Mouse (Mus musculus): Measurements from ENCODE around the gene Zfp74. TPM values are rescaled to one million over a fixed set of nuclear protein-coding genes. Genes with fewer than 3 reads are reported as not detected.

Zfp74 gene
- polyA plus RNA-seq (2016; fragmentation: Nextera tagmentation; extraction: Ambion mirVana), result 8.4 and 9.9 TPM in 2 replicates

GRCm38 (mm10) chr7:29953513-29954401 lies at the start of gene Zfp74:
TSS of gene Zfp74 (minus strand) at chr7:29954089.
- Histone ChIP-seq H3K9ac (peak within 1 kb of the TSS; percentile 88), H3K4me3 (peak within 1 kb of the TSS; percentile 76), H3K4me1 (replicated peaks) (0 out of 2 replicates have a peak, but pooled peaks cover 3% of the 10 kb centered on the region), H3K4me2 (peak within 1 kb of the TSS; percentile 65), H3K9me3 (replicated peaks) (no peaks in the 10 kb centered on the region), H3K36me3 (peaks cover 24% of the 10 kb centered on the region), H3K27me3 (replicated peaks) (no peaks in the 10 kb centered on the region), H3K27ac (ENCODE audit: poor library complexity, severe bottlenecking) (peak within 1 kb of the TSS; percentile 94)
- WGBS, result 1% methylated on average over 52 of the region's 52 CpGs
- peak; percentile 87 for ATAC-seq (ENCODE audit: insufficient number of reproducible peaks, low FRiP score)

DNA sequence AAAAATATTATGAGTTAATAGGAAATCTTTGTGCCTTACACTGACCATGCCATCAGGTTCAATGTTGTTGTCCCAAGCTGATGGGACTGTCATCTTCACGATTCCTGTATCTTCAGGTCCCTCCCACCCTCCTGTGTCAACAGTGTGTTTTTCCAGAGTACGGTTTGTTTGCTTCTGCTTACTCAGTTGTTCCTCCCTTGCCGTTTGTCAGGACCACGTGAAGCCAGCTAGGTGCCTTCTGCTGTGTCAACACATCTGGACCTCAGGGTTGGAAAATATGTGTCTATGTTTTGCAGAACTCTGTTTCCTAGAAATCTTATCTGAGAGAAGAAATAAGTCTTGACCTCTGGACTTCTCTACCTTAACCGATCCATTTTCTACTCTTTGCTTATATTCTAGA lies 46.7 kb upstream of the Zfp74 start:
- ATAC-seq (ENCODE audit: insufficient number of reproducible peaks, low FRiP score), result no peak
- Histone ChIP-seq H3K27me3 (replicated peaks) (no peaks in the 10 kb centered on the region), H3K4me1 (replicated peaks) (peaks cover 14% of the 10 kb centered on the region; the same call in 1 of the 2 replicates)

DNA sequence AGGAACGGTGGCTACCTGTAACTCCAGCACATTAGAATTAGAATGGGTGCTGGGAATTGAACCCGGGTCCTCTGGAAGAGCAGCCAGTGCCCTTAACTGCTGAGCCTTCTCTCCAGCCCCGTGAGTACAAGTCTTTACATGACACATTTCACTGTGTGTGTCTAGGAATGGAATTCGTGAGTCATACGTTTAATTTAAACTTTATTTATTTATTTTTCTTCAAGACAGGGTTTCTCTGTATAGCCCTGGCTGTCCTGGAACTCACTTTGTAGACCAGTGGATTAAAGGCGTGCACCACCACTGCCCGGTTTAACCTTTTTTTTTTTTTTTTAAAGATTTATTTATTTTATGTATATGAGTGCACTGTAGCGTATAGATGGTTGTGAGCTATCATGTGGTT lies 41.2 kb upstream of the Zfp74 start:
- H3K4me1 ChIP-seq (replicated peaks), result peaks cover 14% of the 10 kb centered on the region; the same call in 1 of the 2 replicates

More for the DNA sequence above, 46.7 kb upstream of the Zfp74 start:
- Histone ChIP-seq H3K27ac (ENCODE audit: poor library complexity, severe bottlenecking) (no peak overlapping the region), H3K9me3 (replicated peaks) (no peaks in the 10 kb centered on the region), H3K4me3 (no peak overlapping the region), H3K36me3 (peaks cover 72% of the 10 kb centered on the region), H3K9ac (no peak overlapping the region), H3K4me2 (no peak overlapping the region)
- 65% methylated on average over 5 of the region's 5 CpGs for WGBS

GRCm38 (mm10) chr7:29993340-29993739 lies 39.5 kb upstream of the Zfp74 start:
- peaks cover 10% of the 10 kb centered on the region; the same call in 1 of the 2 replicates for H3K4me1 ChIP-seq (replicated peaks)
- H3K4me3 ChIP-seq, result no peak overlapping the region
- H3K36me3 ChIP-seq, result peaks cover 81% of the 10 kb centered on the region
- ATAC-seq (ENCODE audit: insufficient number of reproducible peaks, low FRiP score), result no peak
- no peak overlapping the region for H3K9ac ChIP-seq
- WGBS, result 94% methylated on average over 9 of the region's 9 CpGs
- no peak overlapping the region for H3K4me2 ChIP-seq
- H3K27ac ChIP-seq (ENCODE audit: poor library complexity, severe bottlenecking), result no peak overlapping the region
- H3K27me3 ChIP-seq (replicated peaks), result no peaks in the 10 kb centered on the region
- no peaks in the 10 kb centered on the region for H3K9me3 ChIP-seq (replicated peaks)

More for the DNA sequence above, 41.2 kb upstream of the Zfp74 start:
- no peak overlapping the region for H3K9ac ChIP-seq
- no peaks in the 10 kb centered on the region for H3K9me3 ChIP-seq (replicated peaks)
- H3K27ac ChIP-seq (ENCODE audit: poor library complexity, severe bottlenecking), result no peak overlapping the region
- WGBS, result 88% methylated on average over 8 of the region's 8 CpGs
- H3K36me3 ChIP-seq, result peaks cover 87% of the 10 kb centered on the region
- no peaks in the 10 kb centered on the region for H3K27me3 ChIP-seq (replicated peaks)
- ATAC-seq (ENCODE audit: insufficient number of reproducible peaks, low FRiP score), result no peak
- no peak overlapping the region for H3K4me2 ChIP-seq
- no peak overlapping the region for H3K4me3 ChIP-seq

GRCm38 (mm10) chr7:29992698-29993097 lies 38.8 kb upstream of the Zfp74 start:
- WGBS, result 95% methylated on average over 8 of the region's 8 CpGs
- Histone ChIP-seq H3K4me1 (replicated peaks) (peaks cover 4% of the 10 kb centered on the region; the same call in 1 of the 2 replicates), H3K27ac (ENCODE audit: poor library complexity, severe bottlenecking) (no peak overlapping the region), H3K9me3 (replicated peaks) (no peaks in the 10 kb centered on the region), H3K4me3 (no peak overlapping the region), H3K27me3 (replicated peaks) (no peaks in the 10 kb centered on the region), H3K4me2 (no peak overlapping the region), H3K36me3 (peaks cover 81% of the 10 kb centered on the region), H3K9ac (no peak overlapping the region)
- ATAC-seq (ENCODE audit: insufficient number of reproducible peaks, low FRiP score), result no peak

DNA sequence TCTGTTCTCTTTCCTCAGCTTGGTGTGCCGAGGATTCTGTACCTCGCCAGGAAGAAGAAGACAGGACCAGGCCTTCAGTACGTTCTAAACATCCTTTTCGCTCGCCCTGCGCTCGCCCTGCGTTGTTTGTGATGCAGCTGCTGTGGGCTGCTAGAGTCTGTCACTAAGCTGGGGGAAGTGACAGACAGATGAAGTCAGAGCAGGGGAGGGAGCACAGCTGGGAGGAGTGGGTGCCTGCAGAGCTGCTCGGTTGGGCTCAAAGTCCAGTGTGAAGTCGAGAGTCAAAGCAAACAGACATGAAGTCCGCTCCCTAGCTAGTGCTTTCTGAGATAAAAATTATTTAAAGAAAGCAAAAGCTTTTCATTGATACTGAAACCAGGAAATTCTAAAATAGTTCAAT lies 35.1 kb upstream of the Zfp74 start:
- H3K4me2 ChIP-seq, result no peak overlapping the region
- no peak overlapping the region for H3K9ac ChIP-seq
- H3K27me3 ChIP-seq (replicated peaks), result no peaks in the 10 kb centered on the region
- 80% methylated on average over 11 of the region's 11 CpGs for WGBS
- no peaks in the 10 kb centered on the region for H3K9me3 ChIP-seq (replicated peaks)
- peaks cover 70% of the 10 kb centered on the region for H3K36me3 ChIP-seq
- H3K4me3 ChIP-seq, result no peak overlapping the region
- H3K4me1 ChIP-seq (replicated peaks), result peaks cover 12% of the 10 kb centered on the region
- no peak overlapping the region for H3K27ac ChIP-seq (ENCODE audit: poor library complexity, severe bottlenecking)
- ATAC-seq (ENCODE audit: insufficient number of reproducible peaks, low FRiP score), result no peak

GRCm38 (mm10) chr7:29987551-29987950 lies 33.7 kb upstream of the Zfp74 start:
- Histone ChIP-seq H3K27me3 (replicated peaks) (no peaks in the 10 kb centered on the region), H3K36me3 (peaks cover 58% of the 10 kb centered on the region), H3K4me2 (no peak overlapping the region), H3K27ac (ENCODE audit: poor library complexity, severe bottlenecking) (no peak overlapping the region), H3K9me3 (replicated peaks) (no peaks in the 10 kb centered on the region), H3K4me3 (no peak overlapping the region), H3K9ac (no peak overlapping the region), H3K4me1 (replicated peaks) (peaks cover 18% of the 10 kb centered on the region)
- no peak for ATAC-seq (ENCODE audit: insufficient number of reproducible peaks, low FRiP score)
- 88% methylated on average over 5 of the region's 5 CpGs for WGBS

- Histone ChIP-seq H3K27me3 (replicated peaks) (no peaks in the 10 kb centered on the region), H3K9ac (no peak overlapping the region), H3K4me2 (peak overlapping the region; percentile 36), H3K27ac (ENCODE audit: poor library complexity, severe bottlenecking) (no peak overlapping the region; the same call in 1 of the 2 replicates), H3K4me3 (no peak overlapping the region), H3K9me3 (replicated peaks) (no peaks in the 10 kb centered on the region), H3K36me3 (peaks cover 46% of the 10 kb centered on the region), H3K4me1 (replicated peaks) (peaks cover 31% of the 10 kb centered on the region)
- ATAC-seq (ENCODE audit: insufficient number of reproducible peaks, low FRiP score), result no peak
- 75% methylated on average over 8 of the region's 8 CpGs for WGBS
These were observed 32.2 kb upstream of the Zfp74 start for GRCm38 (mm10) chr7:29986101-29986500.

DNA sequence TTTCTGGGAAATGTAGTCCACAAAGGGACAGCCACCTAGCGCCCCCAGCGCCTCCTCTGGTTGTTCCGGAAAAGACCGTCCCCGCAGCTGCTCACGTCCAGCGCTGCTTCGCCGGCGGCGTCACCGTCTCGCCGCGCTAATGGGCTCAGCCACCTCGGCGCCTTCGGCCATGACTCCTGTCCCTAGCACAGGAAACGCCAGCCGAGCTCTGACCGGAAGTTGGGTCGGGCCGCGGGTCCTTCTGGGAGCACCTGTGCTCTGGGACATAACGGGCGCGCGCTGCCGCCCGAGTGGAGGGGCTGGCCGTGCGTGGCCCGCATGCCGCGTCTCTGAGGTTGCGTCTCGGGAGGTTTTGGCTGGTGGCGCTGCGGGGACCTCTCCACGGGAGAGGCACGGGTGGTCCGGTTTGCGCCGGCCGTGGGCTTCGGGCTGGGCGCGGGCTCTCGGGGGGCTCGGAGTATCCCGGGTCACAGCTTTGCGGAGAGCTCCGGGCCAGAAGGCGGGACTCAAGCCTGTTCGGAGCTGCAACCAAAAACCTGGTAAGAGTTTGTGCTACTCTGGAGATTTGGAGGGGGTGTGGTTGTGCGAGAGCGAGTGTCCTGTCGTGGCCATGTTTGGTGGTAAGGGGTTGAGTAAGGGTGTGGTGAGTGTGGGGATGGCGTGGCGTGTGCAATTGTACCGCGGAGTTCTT lies 29.9 kb upstream of the Zfp74 start, which contains the start of gene Zfp568:
Zfp568 (plus strand) TSS at position 266 of the 691 bp plus-strand sequence.
- Histone ChIP-seq H3K4me1 (replicated peaks) (peaks cover 39% of the 10 kb centered on the region), H3K9ac (peak within 1 kb of the TSS; percentile 96), H3K27ac (ENCODE audit: poor library complexity, severe bottlenecking) (peak within 1 kb of the TSS; percentile 99), H3K27me3 (replicated peaks) (no peaks in the 10 kb centered on the region), H3K9me3 (replicated peaks) (peaks cover 7% of the 10 kb centered on the region; the same call in 1 of the 2 replicates), H3K4me3 (peak within 1 kb of the TSS; percentile 91), H3K36me3 (peaks cover 29% of the 10 kb centered on the region), H3K4me2 (peak within 1 kb of the TSS; percentile 71)
- WGBS, result under 1% methylated on average over 62 of the region's 62 CpGs
- ATAC-seq (ENCODE audit: insufficient number of reproducible peaks, low FRiP score), result peak; percentile 95

DNA sequence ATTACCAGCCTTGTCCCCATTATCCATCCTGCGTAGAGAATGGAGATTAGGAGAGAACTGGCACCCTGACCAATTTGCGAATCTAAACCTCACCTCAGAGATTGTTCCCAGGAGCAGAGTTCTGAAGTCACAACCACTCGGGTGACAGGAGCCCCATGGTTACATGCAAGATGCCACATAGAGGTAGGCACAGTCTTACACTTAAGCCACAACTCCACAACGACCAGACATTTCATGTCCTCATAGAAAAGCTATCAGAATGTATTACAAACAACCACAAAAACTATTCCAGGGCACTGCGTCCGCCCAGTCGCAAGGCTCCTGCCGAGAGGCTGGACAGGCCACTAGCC lies 29.4 kb upstream of the Zfp74 start:
- Histone ChIP-seq H3K4me3 (peak overlapping the region; percentile 91), H3K27me3 (replicated peaks) (no peaks in the 10 kb centered on the region), H3K36me3 (peaks cover 26% of the 10 kb centered on the region), H3K4me1 (replicated peaks) (peaks cover 39% of the 10 kb centered on the region), H3K9me3 (replicated peaks) (peaks cover 7% of the 10 kb centered on the region; the same call in 1 of the 2 replicates), H3K4me2 (peak overlapping the region; percentile 71), H3K9ac (peak overlapping the region; percentile 96), H3K27ac (ENCODE audit: poor library complexity, severe bottlenecking) (peak overlapping the region; percentile 99)
- ATAC-seq (ENCODE audit: insufficient number of reproducible peaks, low FRiP score), result no peak
- whole genome bisulfite sequencing, result 0% methylated on average over 8 of the region's 8 CpGs

- H3K9ac ChIP-seq, result peak overlapping the region; percentile 96
- H3K27me3 ChIP-seq (replicated peaks), result no peaks in the 10 kb centered on the region
- H3K36me3 ChIP-seq, result peaks cover 23% of the 10 kb centered on the region
- H3K4me3 ChIP-seq, result peak overlapping the region; percentile 91
- peak overlapping the region; percentile 71 for H3K4me2 ChIP-seq
- H3K27ac ChIP-seq (ENCODE audit: poor library complexity, severe bottlenecking), result peak overlapping the region; percentile 99
- WGBS, result 18% methylated on average over 6 of the region's 6 CpGs
- ATAC-seq (ENCODE audit: insufficient number of reproducible peaks, low FRiP score), result no peak
- peaks cover 7% of the 10 kb centered on the region; the same call in 1 of the 2 replicates for H3K9me3 ChIP-seq (replicated peaks)
- peaks cover 39% of the 10 kb centered on the region for H3K4me1 ChIP-seq (replicated peaks)
These were observed 29.0 kb upstream of the Zfp74 start for GRCm38 (mm10) chr7:29982931-29983330.

Data from heart, embryonic 12.5 days (tissue).